Mouse (Mus musculus) adrenal gland, adult 8-10 months (tissue): ENCODE data around the gene Rin1. TPM values are rescaled to one million over a fixed set of nuclear protein-coding genes. Genes with fewer than 3 reads are reported as not detected.
"Not testable (repeated sequence)": the region's sequence is repeated elsewhere in the genome, so short reads cannot be mapped to it uniquely, and the experiment has no call there.

Source experiments
- DNase-seq: peaks from one replicate; pipeline ENCODE4 v3.0.0; 2022
- total RNA-seq, 4 experiments: library from RNA; stranded (reverse); gene quantifications; 2 replicates each; pipeline ENCODE4 v1.2.4; 2022

Rin1 gene
- total RNA-seq, 4 experiments from 2014 or later = 4.1 to 8.1 (median 7.7) TPM

GRCm38 (mm10) chr19:5068570-5069234 lies 18.4 kb downstream of the Rin1 start:
- DNase-seq = no peak

- DNase-seq = no peak
These were observed 19.2 kb downstream of the Rin1 start for GRCm38 (mm10) chr19:5069486-5069885.

- DNase-seq = no peak
These were observed 19.7 kb downstream of the Rin1 start for GRCm38 (mm10) chr19:5069978-5070377.

GRCm38 (mm10) chr19:5071077-5071476 lies 20.8 kb downstream of the Rin1 start:
- DNase-seq = no peak

- peak; percentile 70 for DNase-seq
These were observed 21.5 kb downstream of the Rin1 start for GRCm38 (mm10) chr19:5071545-5072369.

GRCm38 (mm10) chr19:5072389-5073019 lies 22.2 kb downstream of the Rin1 start:
- no peak for DNase-seq

GRCm38 (mm10) chr19:5073028-5073427 lies 22.7 kb downstream of the Rin1 start:
- DNase-seq = no peak

GRCm38 (mm10) chr19:5073518-5073917 lies 23.2 kb downstream of the Rin1 start:
- no peak for DNase-seq

GRCm38 (mm10) chr19:5079279-5079678 lies 29.0 kb downstream of the Rin1 start:
- no peak for DNase-seq

- DNase-seq = no peak
These were observed 31.7 kb downstream of the Rin1 start for GRCm38 (mm10) chr19:5082005-5082404.

- no peak for DNase-seq
These were observed 32.3 kb downstream of the Rin1 start for GRCm38 (mm10) chr19:5082596-5082995.

- no peak for DNase-seq
These were observed 33.9 kb downstream of the Rin1 start for GRCm38 (mm10) chr19:5083961-5084833.

- DNase-seq = no peak
These were observed 34.5 kb downstream of the Rin1 start for GRCm38 (mm10) chr19:5084834-5085144.

- DNase-seq = no peak
These were observed 35.0 kb downstream of the Rin1 start, which contains the start of gene Tmem151a for GRCm38 (mm10) chr19:5085145-5085863. TSS of gene Tmem151a (minus strand) at chr19:5085531.

GRCm38 (mm10) chr19:5086533-5086932 lies 36.3 kb downstream of the Rin1 start:
- DNase-seq = not testable (repeated sequence)

GRCm38 (mm10) chr19:5087884-5088728 lies 37.8 kb downstream of the Rin1 start, which contains the start of gene Yif1a:
TSS of gene Yif1a (plus strand) at chr19:5088538.
- peak; percentile 97 for DNase-seq

- DNase-seq = no peak
These were observed 39.0 kb downstream of the Rin1 start for GRCm38 (mm10) chr19:5089324-5089723.

GRCm38 (mm10) chr19:5092083-5092482 lies 41.8 kb downstream of the Rin1 start:
- no peak for DNase-seq

GRCm38 (mm10) chr19:5093481-5094242 lies 43.4 kb downstream of the Rin1 start:
- DNase-seq = no peak

GRCm38 (mm10) chr19:5094243-5094632 lies 44.0 kb downstream of the Rin1 start:
- DNase-seq = peak; percentile 88
